In the genomic region with DNA sequence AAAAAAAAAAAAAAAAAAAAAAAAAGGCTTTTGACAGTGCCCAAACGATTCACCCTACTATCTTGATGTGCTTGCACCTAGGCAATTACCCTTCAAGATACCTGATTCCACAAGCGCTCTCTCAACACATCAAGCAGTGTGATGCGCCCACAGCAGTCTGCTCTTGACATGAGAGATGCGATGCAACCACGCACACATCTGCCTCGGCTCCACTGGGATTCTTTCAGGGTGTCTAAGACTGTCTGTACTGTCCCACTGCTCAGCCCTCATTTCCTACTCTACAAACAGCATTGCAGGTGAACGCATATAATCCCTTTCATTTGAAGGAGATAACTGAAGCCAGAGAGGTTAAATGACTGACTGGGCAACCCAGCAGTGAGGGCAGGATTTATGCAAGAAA, we compare ENCODE assay signal across 8 mouse cellular contexts. TPM values are rescaled to one million over a fixed set of nuclear protein-coding genes. Genes with fewer than 3 reads are reported as not detected.
DNase-seq lines count a peak whose midpoint lies in the region; ATAC-seq and TF ChIP-seq lines count a peak whose summit lies in the region.

No protein-coding gene starts in this region.

- peak overlapping the region; percentile 96 for H3K27ac ChIP-seq in gastrocnemius, adult 2 months
- H3K27ac ChIP-seq in limb, embryonic 11.5 days (replicated peaks; ENCODE audit: low read depth, low read length): no peak overlapping the region
- no peak overlapping the region for H3K27ac ChIP-seq in small intestine, adult 2 months (ENCODE audit: insufficient read depth, low read depth, low read length)

- peaks cover 9% of the 10 kb centered on the region; the same call in 1 of the 2 replicates for H3K4me1 ChIP-seq in limb, embryonic 11.5 days (ENCODE audit: control insufficient read depth, insufficient read depth, low read length)
- H3K4me1 ChIP-seq in small intestine, adult 2 months (ENCODE audit: control insufficient read depth, insufficient read depth, insufficient read length, low read length): peaks cover 12% of the 10 kb centered on the region; the same call in 1 of the 2 replicates

- H3K36me3 ChIP-seq in limb, embryonic 11.5 days (ENCODE audit: control insufficient read depth, insufficient read depth, low read length): peaks cover 19% of the 10 kb centered on the region
- peaks cover 20% of the 10 kb centered on the region for H3K36me3 ChIP-seq in small intestine, adult 2 months (ENCODE audit: control insufficient read depth, insufficient read depth, low read length)

- no peak for TF ChIP-seq CTCF in gastrocnemius, adult 2 months (IDR thresholded peaks at IDR 0.05)
- TF ChIP-seq CTCF in small intestine, adult 2 months (IDR thresholded peaks at IDR 0.05; ENCODE audit: extremely low read depth, insufficient read length, insufficient replicate concordance, low read depth, low read length): no peak

- H3K4me3 ChIP-seq in gastrocnemius, adult 2 months: peak overlapping the region; percentile 92
- peak overlapping the region; percentile 95 for H3K4me3 ChIP-seq in limb, embryonic 11.5 days (ENCODE audit: low read depth, low read length)
- peak overlapping the region; percentile 86 for H3K4me3 ChIP-seq in small intestine, adult 2 months (ENCODE audit: low read depth, low read length)

- TF ChIP-seq POLR2A in small intestine, adult 2 months (IDR thresholded peaks at IDR 0.05; ENCODE audit: low read depth, low read length): no peak

- peak overlapping the region; percentile 94 for H3K9ac ChIP-seq in limb, embryonic 11.5 days (ENCODE audit: low read length)

- intact Hi-C loops in gastrocnemius, adult 2 months (cut with DNase I): loop anchor here (1.0 to 5.0 kb wide), 2 partner anchors 79 to 97 kb away; no protein-coding TSS in a partner anchor
- intact Hi-C loops in gastrocnemius, postnatal 14 days (cut with DNase I; ENCODE audit: low total_unique reads): loop anchor here (2.0 kb wide), 1 partner anchor 97 kb away; no protein-coding TSS in a partner anchor

- WGBS in limb, embryonic 11.5 days: 70% methylated on average over 7 of the region's 7 CpGs
- WGBS in small intestine, adult 2 months: 56% methylated on average over 7 of the region's 7 CpGs

- H3K4me2 ChIP-seq in limb, embryonic 11.5 days (ENCODE audit: low read depth, severe bottlenecking): peak overlapping the region; percentile 89

- H3K9me3 ChIP-seq in limb, embryonic 11.5 days (ENCODE audit: control insufficient read depth, low read length): no peaks in the 10 kb centered on the region

- ATAC-seq in limb, embryonic 11.5 days (ENCODE audit: insufficient number of reproducible peaks, low FRiP score, low TSS enrichment, low read depth): no peak

- no peaks in the 10 kb centered on the region for H3K27me3 ChIP-seq in limb, embryonic 11.5 days (ENCODE audit: control insufficient read depth, insufficient read depth, low read length)
- H3K27me3 ChIP-seq in small intestine, adult 2 months (ENCODE audit: control insufficient read depth, insufficient read depth, low read length): no peaks in the 10 kb centered on the region

- DNase-seq in gastrocnemius, adult 2 months: no peak
- no peak for DNase-seq in gastrocnemius, postnatal 14 days
- peak; percentile 51 to 52 for DNase-seq in right cerebral cortex, postnatal 10 days (ENCODE audit: low spot score in 2 of 2)
- DNase-seq in right cerebral cortex, postnatal 25 days: no peak
- DNase-seq in limb, embryonic 11.5 days (ENCODE audit: low spot score): peak; percentile 18
- DNase-seq in gastrocnemius, postnatal 4 days (ENCODE audit: low spot score in 2 of 2): no peak
- DNase-seq in kidney, adult 9 months: no peak

RNA-seq across cellular contexts. Expression of a gene that starts 1.2 kb away (rescaled TPM):
- 100 to 1,000 TPM in 1 of 2 experiments, 10 to 100 TPM in 1; 99.8 to 100 TPM for total RNA-seq in gastrocnemius, adult 2 months (2021)
- total RNA-seq in gastrocnemius, postnatal 14 days (2021): 100 to 1,000 TPM in 1 of 2 experiments, 10 to 100 TPM in 1; 99.3 to 104 TPM
- polyA plus RNA-seq in limb, embryonic 11.5 days (2014; fragmentation: Nextera tagmentation; extraction: Ambion mirVana): 59.0 and 59.3 TPM in 2 replicates
- polyA plus RNA-seq in small intestine, adult 2 months (2012; rRNA removed): 3.9 and 4.4 TPM in 2 replicates
- total RNA-seq in gastrocnemius, postnatal 4 days (2021): 100 to 1,000 TPM; 102 to 116 TPM

RNA-seq across cellular contexts. Expression of a gene that starts 46.0 kb away (rescaled TPM):
- total RNA-seq in gastrocnemius, adult 2 months (2021): 1 to 10 TPM; 3.9 to 5.7 TPM
- total RNA-seq in gastrocnemius, postnatal 14 days (2021): 1 to 10 TPM; 4.7 to 4.8 TPM
- polyA plus RNA-seq in limb, embryonic 11.5 days (2014; fragmentation: Nextera tagmentation; extraction: Ambion mirVana): 2.9 and 4.1 TPM in 2 replicates
- 13.0 and 25.6 TPM in 2 replicates for polyA plus RNA-seq in small intestine, adult 2 months (2012; rRNA removed)
- total RNA-seq in gastrocnemius, postnatal 4 days (2021): 10 to 100 TPM in 1 of 2 experiments, 1 to 10 TPM in 1; 9.9 to 10.5 TPM

Comparison
In these comparisons a context has a peak if more than half of its experiments do, and no peak if none do; other contexts are left out.
1. DNase-seq: peak in right cerebral cortex, postnatal 10 days (2 of 2) and limb, embryonic 11.5 days (single experiment); none in gastrocnemius, adult 2 months (single experiment), gastrocnemius, postnatal 14 days (single experiment), right cerebral cortex, postnatal 25 days (single experiment), gastrocnemius, postnatal 4 days (0 of 2) and kidney, adult 9 months (single experiment).
2. Peak in every context shown above with its lines, with median percentiles within 50 percentile points of each other: H3K4me3 ChIP-seq.